Mouse (Mus musculus) heart, postnatal 0 days (tissue): Measurements from ENCODE around the gene Frmpd4.

ENCODE experiments used
- CTCF ChIP-seq: IDR thresholded peaks from 2 replicates; pipeline ENCODE4 v1.5.1; 2016; ENCODE audit warnings: antibody characterized with exemption, control low read depth, low read depth
- EP300 ChIP-seq: IDR thresholded peaks from 2 replicates; pipeline ENCODE4 v1.6.1; 2016; ENCODE audit warnings: antibody characterized with exemption, low read depth

DNA sequence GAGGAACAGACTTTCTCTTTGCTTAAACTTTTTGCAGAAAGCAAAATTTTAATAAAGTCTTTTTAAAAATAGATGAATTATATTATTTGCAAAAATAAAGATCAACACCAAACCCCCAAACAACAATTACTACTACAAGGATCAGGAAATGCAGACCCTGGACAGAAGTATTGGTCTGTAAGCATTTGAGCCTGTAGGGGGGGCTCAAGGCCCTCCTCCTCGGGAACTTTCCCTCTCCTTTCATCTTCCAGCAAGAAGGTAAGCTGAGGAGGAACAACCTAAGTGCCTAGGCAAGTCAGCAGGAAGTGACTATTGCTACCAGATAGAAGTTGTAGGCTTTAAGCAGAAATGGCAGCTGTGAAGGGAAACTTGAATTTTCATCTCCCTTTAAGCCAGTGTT is 266.9 kb downstream of the Frmpd4 start:
- TF ChIP-seq CTCF, result no peak
- TF ChIP-seq EP300, result no peak
